Mouse (Mus musculus): Measurements from ENCODE around the gene Krr1. TPM values are rescaled to one million over a fixed set of nuclear protein-coding genes. Genes with fewer than 3 reads are reported as not detected.

The Krr1 gene
- polyA plus RNA-seq, 1 experiment from 2014 or later, result 35.7 TPM

- no peaks in the 10 kb centered on the region for H3K9me3 ChIP-seq (ENCODE audit: control insufficient read depth, low read length)
- no peak overlapping the region for H3K27ac ChIP-seq (ENCODE audit: low read length)
- H3K4me3 ChIP-seq (ENCODE audit: low read length), result no peak overlapping the region
- ATAC-seq, result no peak
- no peaks in the 10 kb centered on the region for H3K4me1 ChIP-seq (ENCODE audit: control insufficient read depth, insufficient read depth, low read length)
- WGBS, result 88% methylated on average over 2 of the region's 2 CpGs
- H3K27me3 ChIP-seq (replicated peaks; ENCODE audit: control insufficient read depth, insufficient read depth, low read length), result no peaks in the 10 kb centered on the region
- H3K36me3 ChIP-seq (ENCODE audit: control insufficient read depth, insufficient read depth, low read length), result no peaks in the 10 kb centered on the region
- no peak overlapping the region for H3K4me2 ChIP-seq (ENCODE audit: low read depth, low read length)
- no peak overlapping the region for H3K9ac ChIP-seq (ENCODE audit: low read depth, low read length)
These were observed 13.1 kb upstream of the Krr1 start for GRCm38 (mm10) chr10:111959353-111959752.

GRCm38 (mm10) chr10:111960459-111960858 is 12.0 kb upstream of the Krr1 start:
- Histone ChIP-seq H3K9me3 (ENCODE audit: control insufficient read depth, low read length) (no peaks in the 10 kb centered on the region), H3K4me1 (ENCODE audit: control insufficient read depth, insufficient read depth, low read length) (no peaks in the 10 kb centered on the region), H3K27ac (ENCODE audit: low read length) (no peak overlapping the region), H3K4me3 (ENCODE audit: low read length) (no peak overlapping the region), H3K9ac (ENCODE audit: low read depth, low read length) (no peak overlapping the region), H3K4me2 (ENCODE audit: low read depth, low read length) (no peak overlapping the region), H3K36me3 (ENCODE audit: control insufficient read depth, insufficient read depth, low read length) (no peaks in the 10 kb centered on the region), H3K27me3 (replicated peaks; ENCODE audit: control insufficient read depth, insufficient read depth, low read length) (no peaks in the 10 kb centered on the region)
- 53% methylated on average over 6 of the region's 6 CpGs for WGBS
- peak; percentile 28; the same call in 1 of the 2 replicates for ATAC-seq

DNA sequence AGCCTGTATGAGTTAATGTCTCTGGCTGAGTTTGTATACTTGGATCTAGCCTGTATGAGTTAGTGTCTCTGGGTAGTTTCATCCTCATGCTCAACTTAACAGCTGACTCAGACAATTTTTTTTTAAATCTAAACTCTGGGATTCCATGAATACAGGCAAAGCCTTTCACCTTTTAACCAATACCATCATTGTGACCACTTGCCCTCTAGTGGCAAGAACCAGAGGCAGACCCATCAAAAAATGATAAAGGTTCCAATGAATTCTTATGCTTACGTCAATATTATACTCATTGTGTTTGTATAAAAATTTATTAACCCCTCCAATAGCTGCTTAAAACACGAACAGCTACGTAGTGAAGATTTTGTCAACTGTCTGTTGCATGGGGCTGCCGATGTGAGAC is 6.1 kb upstream of the Krr1 start:
- Histone ChIP-seq H3K27me3 (replicated peaks; ENCODE audit: control insufficient read depth, insufficient read depth, low read length) (no peaks in the 10 kb centered on the region), H3K9me3 (ENCODE audit: control insufficient read depth, low read length) (no peaks in the 10 kb centered on the region), H3K36me3 (ENCODE audit: control insufficient read depth, insufficient read depth, low read length) (no peaks in the 10 kb centered on the region), H3K4me3 (ENCODE audit: low read length) (no peak overlapping the region), H3K4me2 (ENCODE audit: low read depth, low read length) (no peak overlapping the region), H3K4me1 (ENCODE audit: control insufficient read depth, insufficient read depth, low read length) (no peaks in the 10 kb centered on the region), H3K27ac (ENCODE audit: low read length) (no peak overlapping the region), H3K9ac (ENCODE audit: low read depth, low read length) (no peak overlapping the region)
- 42% methylated on average over 4 of the region's 4 CpGs for WGBS
- ATAC-seq, result no peak

DNA sequence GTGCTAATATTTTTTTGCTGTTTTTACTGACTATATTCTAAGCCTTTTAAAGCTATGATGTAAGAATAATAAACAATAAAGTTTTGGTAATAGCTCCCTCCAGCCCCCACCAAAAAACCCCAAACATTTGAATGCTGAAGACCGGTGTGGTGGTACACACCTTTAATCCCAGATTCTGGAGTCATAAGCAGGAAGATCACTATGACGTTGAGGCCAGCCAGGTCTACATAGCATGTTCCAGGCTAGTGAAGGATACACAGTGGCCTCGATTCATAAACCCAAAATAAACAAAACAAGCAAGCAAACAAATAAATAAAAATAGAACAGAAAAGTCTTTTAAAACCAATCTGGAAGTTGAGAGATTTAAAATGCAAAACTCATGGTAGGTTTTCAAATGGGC is 535 bp upstream of the Krr1 start:
- ATAC-seq, result 0 out of 2 replicates have a peak, but pooled peaks have one; percentile 24
- 71% methylated on average over 3 of the region's 3 CpGs for WGBS
- Histone ChIP-seq H3K9me3 (ENCODE audit: control insufficient read depth, low read length) (no peaks in the 10 kb centered on the region), H3K4me3 (ENCODE audit: low read length) (no peak overlapping the region), H3K27ac (ENCODE audit: low read length) (no peak overlapping the region), H3K9ac (ENCODE audit: low read depth, low read length) (no peak overlapping the region), H3K4me2 (ENCODE audit: low read depth, low read length) (no peak overlapping the region), H3K36me3 (ENCODE audit: control insufficient read depth, insufficient read depth, low read length) (0 out of 2 replicates have a peak, but pooled peaks cover 5% of the 10 kb centered on the region), H3K27me3 (replicated peaks; ENCODE audit: control insufficient read depth, insufficient read depth, low read length) (no peaks in the 10 kb centered on the region), H3K4me1 (ENCODE audit: control insufficient read depth, insufficient read depth, low read length) (peaks cover 6% of the 10 kb centered on the region)

GRCm38 (mm10) chr10:111977584-111977983 is 5.1 kb downstream of the Krr1 start:
- Histone ChIP-seq H3K4me1 (ENCODE audit: control insufficient read depth, insufficient read depth, low read length) (peaks cover 6% of the 10 kb centered on the region), H3K4me3 (ENCODE audit: low read length) (no peak overlapping the region), H3K9ac (ENCODE audit: low read depth, low read length) (no peak overlapping the region), H3K27me3 (replicated peaks; ENCODE audit: control insufficient read depth, insufficient read depth, low read length) (no peaks in the 10 kb centered on the region), H3K4me2 (ENCODE audit: low read depth, low read length) (no peak overlapping the region), H3K9me3 (ENCODE audit: control insufficient read depth, low read length) (no peaks in the 10 kb centered on the region), H3K27ac (ENCODE audit: low read length) (no peak overlapping the region), H3K36me3 (ENCODE audit: control insufficient read depth, insufficient read depth, low read length) (peaks cover 18% of the 10 kb centered on the region; the same call in 1 of the 2 replicates)
- WGBS, result 40% methylated on average over 5 of the region's 5 CpGs
- ATAC-seq, result no peak

DNA sequence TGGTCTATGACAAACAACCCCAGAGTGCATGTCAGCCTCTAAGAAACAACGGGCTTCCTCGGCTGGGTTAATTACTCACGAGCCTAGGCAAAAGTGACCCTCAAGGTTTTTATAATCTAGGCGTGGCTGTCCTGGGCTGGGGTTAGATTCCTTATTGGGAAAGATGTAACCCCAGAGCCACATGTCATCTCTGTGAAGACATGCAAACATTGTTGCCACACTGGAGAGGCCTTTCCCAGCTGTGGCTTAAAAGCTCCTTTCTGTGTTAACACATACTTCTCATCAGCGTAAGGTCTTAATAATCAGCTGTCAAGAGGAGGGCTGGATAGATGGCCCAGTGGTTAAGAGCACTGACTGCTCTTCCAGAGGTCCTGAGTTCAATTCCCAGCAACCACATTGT is 10.6 kb downstream of the Krr1 start:
- WGBS, result 72% methylated on average over 5 of the region's 5 CpGs
- H3K4me2 ChIP-seq (ENCODE audit: low read depth, low read length), result no peak overlapping the region
- H3K27ac ChIP-seq (ENCODE audit: low read length), result no peak overlapping the region
- ATAC-seq, result no peak
- H3K36me3 ChIP-seq (ENCODE audit: control insufficient read depth, insufficient read depth, low read length), result peaks cover 15% of the 10 kb centered on the region
- no peak overlapping the region for H3K9ac ChIP-seq (ENCODE audit: low read depth, low read length)
- H3K4me3 ChIP-seq (ENCODE audit: low read length), result no peak overlapping the region
- H3K4me1 ChIP-seq (ENCODE audit: control insufficient read depth, insufficient read depth, low read length), result no peaks in the 10 kb centered on the region
- H3K27me3 ChIP-seq (replicated peaks; ENCODE audit: control insufficient read depth, insufficient read depth, low read length), result no peaks in the 10 kb centered on the region
- H3K9me3 ChIP-seq (ENCODE audit: control insufficient read depth, low read length), result no peaks in the 10 kb centered on the region

- Histone ChIP-seq H3K4me1 (ENCODE audit: control insufficient read depth, insufficient read depth, low read length) (no peaks in the 10 kb centered on the region), H3K27ac (ENCODE audit: low read length) (no peak overlapping the region), H3K4me3 (ENCODE audit: low read length) (no peak overlapping the region), H3K4me2 (ENCODE audit: low read depth, low read length) (no peak overlapping the region), H3K9me3 (ENCODE audit: control insufficient read depth, low read length) (no peaks in the 10 kb centered on the region), H3K9ac (ENCODE audit: low read depth, low read length) (no peak overlapping the region), H3K36me3 (ENCODE audit: control insufficient read depth, insufficient read depth, low read length) (peaks cover 5% of the 10 kb centered on the region; the same call in 1 of the 2 replicates), H3K27me3 (replicated peaks; ENCODE audit: control insufficient read depth, insufficient read depth, low read length) (no peaks in the 10 kb centered on the region)
- ATAC-seq, result no peak
- WGBS, result 85% methylated on average over 6 of the region's 6 CpGs
These were observed 14.0 kb downstream of the Krr1 start for GRCm38 (mm10) chr10:111986453-111986852.

DNA sequence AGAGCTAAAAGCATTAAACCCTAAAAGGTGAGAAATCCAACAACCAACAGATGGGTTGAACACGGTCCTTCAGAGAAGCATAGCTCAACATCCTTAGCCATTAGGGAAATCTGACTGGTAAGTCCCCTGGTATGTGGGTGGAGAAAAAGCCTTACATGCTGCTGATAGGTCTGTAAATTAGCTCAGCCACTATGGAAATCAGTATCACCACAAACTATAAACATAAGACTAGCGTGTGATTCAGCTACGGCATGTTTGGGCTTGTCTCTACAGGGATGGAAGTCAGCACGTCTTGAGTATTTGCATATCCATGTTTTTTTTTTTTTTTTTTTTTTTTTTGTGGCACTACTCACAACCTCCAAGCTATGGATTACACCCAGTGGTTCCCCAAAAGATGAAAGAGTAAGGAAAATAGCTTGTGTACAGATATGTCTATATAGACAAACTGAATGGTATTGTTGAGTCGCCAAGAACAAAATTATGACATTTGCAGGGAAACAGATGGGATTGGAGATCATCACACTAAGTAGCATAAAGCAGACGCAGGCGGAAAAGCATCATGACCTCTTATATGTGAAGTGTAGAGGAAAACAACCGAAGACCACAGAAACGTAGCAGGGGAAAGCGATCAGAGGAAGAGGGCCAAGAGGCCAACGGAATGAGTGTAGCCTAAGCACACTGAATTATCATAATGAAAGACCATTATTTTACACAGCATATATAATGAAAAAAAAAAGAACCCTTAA is 23.5 kb downstream of the Krr1 start:
- Histone ChIP-seq H3K9me3 (ENCODE audit: control insufficient read depth, low read length) (no peaks in the 10 kb centered on the region), H3K27ac (ENCODE audit: low read length) (no peak overlapping the region), H3K36me3 (ENCODE audit: control insufficient read depth, insufficient read depth, low read length) (no peaks in the 10 kb centered on the region), H3K4me2 (ENCODE audit: low read depth, low read length) (no peak overlapping the region), H3K27me3 (replicated peaks; ENCODE audit: control insufficient read depth, insufficient read depth, low read length) (no peaks in the 10 kb centered on the region), H3K9ac (ENCODE audit: low read depth, low read length) (no peak overlapping the region), H3K4me1 (ENCODE audit: control insufficient read depth, insufficient read depth, low read length) (peaks cover 3% of the 10 kb centered on the region), H3K4me3 (ENCODE audit: low read length) (peak overlapping the region; percentile 4; the same call in 1 of the 2 replicates)
- ATAC-seq, result no peak
- WGBS, result 87% methylated on average over 11 of the region's 11 CpGs

- 69% methylated on average over 7 of the region's 7 CpGs for WGBS
- Histone ChIP-seq H3K9ac (ENCODE audit: low read depth, low read length) (no peak overlapping the region), H3K36me3 (ENCODE audit: control insufficient read depth, insufficient read depth, low read length) (no peaks in the 10 kb centered on the region), H3K27ac (ENCODE audit: low read length) (no peak overlapping the region), H3K4me3 (ENCODE audit: low read length) (peak overlapping the region; percentile 4; the same call in 1 of the 2 replicates), H3K27me3 (replicated peaks; ENCODE audit: control insufficient read depth, insufficient read depth, low read length) (no peaks in the 10 kb centered on the region), H3K4me2 (ENCODE audit: low read depth, low read length) (no peak overlapping the region), H3K9me3 (ENCODE audit: control insufficient read depth, low read length) (no peaks in the 10 kb centered on the region), H3K4me1 (ENCODE audit: control insufficient read depth, insufficient read depth, low read length) (peaks cover 3% of the 10 kb centered on the region)
- ATAC-seq, result peak; percentile 56
These were observed 24.1 kb downstream of the Krr1 start for GRCm38 (mm10) chr10:111996549-111996904.
